Mouse (Mus musculus) regulatory T cell (primary cell): ENCODE data around the gene Gm20388.

Experiments
- in situ Hi-C: fragments of 300-600 bp; cut with MboI, MseI; formaldehyde crosslinking; loops from one replicate; pipeline ENCODE4 v1.15.1; 2025; ENCODE audit warnings: high pct_unique_total_duplicates

Gm20388 gene

DNA sequence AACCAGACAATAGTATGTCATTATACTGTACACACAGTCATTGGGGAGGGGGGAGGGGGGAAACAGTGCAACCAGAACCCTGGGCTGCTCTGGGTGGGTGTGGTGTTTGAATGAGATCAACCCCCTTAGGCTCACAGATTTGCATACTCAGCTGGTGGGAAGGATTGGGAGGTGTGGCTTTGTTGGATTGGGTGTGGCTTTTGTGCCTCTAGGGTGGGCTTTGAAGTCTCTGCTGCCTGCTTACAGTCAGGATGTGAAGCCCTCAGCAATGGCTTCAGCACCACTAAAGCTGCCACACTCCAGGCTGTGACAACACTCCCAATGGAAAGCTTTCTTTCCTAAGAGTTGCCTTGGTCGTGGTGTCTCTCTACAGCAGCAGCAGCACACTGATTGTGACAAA lies 1976.9 kb downstream of the Gm20388 start:
- in situ Hi-C loops, result no loop called here

DNA sequence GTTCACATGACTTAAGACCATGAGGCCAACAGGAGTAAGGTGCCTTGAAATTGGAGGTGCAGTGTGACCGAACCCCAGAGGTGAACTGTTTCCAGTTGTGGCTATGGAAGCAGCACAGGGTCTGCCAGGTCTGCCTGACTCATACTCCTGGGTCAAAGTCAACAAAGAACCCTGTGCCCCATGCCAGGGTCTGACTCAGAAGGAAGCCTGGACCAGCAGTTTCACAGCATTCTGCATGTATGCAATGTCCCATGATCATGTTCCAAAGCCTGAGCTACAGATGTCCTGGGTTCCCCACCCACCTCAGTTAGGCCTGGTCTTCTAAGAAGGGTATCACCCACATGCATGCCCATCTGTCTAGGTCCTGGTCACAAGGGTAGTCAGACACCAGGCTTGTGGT lies 1978.7 kb downstream of the Gm20388 start:
- in situ Hi-C loops, result no loop called here

DNA sequence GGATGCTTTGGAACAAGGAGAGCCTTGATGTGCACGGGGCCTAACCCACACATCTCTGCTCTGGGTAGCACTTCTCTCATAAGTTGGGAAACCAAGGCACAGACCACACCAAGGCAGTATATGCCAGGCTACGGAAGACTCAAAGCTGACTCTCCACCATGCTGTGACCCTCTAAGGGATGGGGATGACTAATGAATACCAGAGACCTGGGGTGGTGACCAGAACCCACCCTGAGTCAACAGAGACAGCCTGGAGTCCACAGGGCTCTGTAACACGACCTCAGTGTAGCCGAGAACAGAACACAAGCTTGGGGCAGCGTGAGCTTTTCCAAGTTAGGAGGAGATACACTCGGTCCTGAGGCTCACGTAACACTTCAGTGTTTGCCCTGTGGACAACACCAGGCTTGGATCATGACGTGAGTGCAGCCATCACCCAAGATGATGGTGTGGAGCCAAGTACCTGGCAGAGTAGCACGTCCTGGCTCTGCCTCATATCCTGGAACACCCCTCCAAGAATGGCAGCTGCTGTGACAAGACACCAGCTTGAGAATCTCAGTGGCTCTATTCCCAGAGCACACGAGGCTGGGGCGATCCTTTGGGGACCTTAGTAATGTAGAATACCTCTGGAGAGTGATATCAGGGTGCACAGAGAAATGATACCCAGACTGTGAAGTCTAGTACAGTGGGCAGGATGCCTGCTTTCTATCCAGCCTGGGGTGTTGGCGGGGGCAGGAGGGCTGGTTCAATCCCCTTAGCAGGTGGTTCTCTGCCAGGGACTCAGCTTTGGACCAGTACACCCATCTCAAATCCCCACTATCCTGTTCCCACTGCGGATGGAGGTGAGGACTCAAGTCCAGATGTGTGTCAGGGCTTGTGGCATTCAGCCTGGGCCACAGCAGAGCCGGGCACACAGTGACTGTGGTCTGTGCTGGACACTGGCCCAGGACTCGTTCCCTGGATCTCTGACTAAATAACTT lies 1979.5 kb downstream of the Gm20388 start:
- in situ Hi-C loops, result no loop called here

DNA sequence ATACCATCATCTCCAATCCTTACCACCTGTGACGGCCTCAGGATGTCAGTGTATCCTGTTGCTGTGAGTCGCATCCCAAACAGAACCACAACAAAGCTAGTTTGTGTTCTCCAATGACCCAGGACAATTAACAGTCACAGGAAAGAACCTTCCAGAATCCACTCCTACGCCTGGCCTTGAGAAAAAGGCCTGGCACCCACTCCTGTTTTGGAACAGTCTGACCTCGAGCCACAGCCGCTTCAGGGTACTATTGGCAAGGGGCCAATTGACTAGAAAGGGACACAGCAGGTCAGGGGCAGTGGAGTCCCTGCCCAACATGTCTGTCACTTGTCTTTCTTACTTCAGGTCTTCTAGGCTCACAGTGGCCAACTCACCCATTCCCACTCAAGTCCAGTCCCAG lies 1982.2 kb downstream of the Gm20388 start:
- in situ Hi-C loops, result no loop called here

DNA sequence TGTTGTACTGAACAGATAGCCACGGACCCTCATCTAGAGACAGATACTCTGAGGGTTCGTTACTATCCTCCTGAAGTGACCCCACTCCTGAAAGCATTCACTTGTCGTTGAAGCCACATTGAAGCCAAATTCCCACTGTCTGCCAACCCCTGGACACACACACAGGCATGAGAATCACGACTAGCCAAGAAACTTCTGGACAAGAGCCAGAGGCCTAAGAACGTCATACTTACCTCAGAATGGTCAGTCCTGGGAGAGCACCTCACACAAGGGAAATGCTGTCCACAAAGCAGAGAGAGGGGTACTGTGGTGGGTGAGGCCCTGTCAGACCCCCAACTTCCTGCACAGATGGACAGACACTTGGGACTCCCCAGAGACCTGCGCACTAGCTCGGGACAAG lies 1985.3 kb downstream of the Gm20388 start:
- in situ Hi-C loops, result no loop called here

DNA sequence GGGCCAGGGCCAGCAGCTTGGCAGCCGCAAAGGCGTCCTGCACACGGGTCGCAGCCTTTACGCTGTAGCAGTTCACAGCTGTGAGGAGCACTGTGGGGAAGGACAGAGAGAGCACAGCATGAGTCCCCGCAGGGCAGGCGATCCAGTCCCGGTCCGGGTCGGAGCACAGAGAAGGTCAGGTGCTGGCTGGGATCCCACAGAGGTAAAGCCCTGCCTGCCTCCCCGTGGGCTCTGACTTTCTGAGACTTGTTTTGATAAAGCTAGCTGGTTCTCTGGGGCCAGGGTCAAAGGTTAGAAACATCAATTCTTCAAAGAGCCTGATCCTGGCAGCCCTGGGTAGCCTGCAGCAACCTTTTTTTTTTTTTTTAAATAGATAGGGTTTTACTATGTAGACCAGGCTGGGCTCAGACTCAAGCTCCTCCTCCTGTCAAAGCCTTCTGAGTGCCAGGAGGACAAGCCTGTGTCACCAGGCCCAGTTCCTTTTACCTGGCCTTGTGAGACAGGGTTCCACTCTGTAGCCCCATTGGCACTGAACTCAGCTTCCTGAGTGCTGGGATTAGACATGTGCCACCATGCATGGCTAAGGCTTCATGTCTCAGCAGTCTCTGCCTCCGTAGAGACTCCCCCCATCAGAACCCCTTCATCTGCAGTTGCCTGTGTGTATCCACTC lies 1986.0 kb downstream of the Gm20388 start:
- in situ Hi-C loops, result no loop called here

DNA sequence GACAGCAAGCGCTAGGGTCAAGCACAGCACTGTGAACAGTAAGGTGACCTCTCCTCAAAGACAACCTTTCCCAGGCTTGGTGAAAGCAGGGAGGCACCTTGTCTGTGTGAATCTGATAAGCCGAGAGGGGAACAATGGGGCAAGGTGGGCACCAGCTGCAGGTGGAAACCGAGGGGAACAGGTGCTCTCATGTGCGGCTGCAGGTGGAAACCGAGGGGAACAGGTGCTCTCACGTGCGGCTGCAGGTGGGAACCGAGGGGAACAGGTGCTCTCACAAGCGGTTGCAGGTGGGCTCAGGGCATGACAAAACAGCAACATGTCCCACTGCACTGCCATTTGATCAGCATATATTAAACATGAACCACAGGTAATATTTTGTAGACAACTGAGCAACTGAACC lies 1986.6 kb downstream of the Gm20388 start:
- in situ Hi-C loops, result no loop called here

DNA sequence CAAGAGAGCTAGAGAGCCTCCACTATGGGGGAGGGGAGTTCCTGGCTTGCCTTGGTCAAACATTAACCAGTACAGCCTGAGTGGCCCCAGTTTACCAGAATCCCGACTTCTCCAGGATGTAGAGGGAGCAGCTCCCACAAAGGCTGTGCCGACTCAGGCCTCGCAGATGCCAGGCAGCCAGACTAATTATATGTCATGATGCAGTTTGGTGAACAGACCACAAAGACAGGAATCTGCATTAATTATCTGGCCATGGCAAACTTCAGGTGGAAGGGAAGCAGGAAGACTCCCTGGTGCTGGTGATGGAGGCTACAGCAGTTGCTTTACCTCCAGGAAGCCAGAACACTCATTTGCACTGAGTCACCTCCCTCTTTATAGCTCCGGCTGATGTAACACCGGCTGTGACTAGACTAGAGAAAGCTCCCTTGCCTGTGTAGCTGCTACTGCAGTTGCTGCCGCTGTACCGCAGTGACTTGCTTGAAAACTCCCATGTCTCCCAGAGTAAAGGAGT lies 1987.3 kb downstream of the Gm20388 start:
- in situ Hi-C loops, result no loop called here

DNA sequence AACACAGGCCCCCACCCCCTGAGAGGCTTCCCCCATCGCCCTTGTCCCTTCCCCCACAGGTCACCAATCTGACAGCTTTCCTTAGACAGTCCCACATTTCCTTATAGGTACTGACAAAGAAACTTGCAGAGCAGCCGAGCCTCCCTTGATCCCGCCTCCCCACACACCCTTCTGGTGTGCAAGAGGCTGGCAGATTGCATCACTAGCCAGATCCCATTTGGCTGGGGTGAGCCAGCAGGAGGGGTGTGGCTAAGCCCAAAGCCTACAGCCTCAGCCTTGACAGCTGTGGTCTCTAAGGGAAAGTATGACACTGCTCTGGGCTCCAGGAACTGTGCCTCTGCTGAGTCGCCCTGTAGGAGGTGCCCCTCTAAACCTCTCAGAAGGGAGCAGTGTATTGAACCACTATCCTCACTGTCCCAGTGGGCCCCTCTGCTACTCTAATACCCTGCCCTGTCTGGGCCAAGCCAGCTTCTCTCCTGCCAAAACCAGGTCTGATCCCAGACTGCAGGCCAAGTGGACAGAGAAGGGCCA lies 1987.8 kb downstream of the Gm20388 start:
- in situ Hi-C loops, result no loop called here

DNA sequence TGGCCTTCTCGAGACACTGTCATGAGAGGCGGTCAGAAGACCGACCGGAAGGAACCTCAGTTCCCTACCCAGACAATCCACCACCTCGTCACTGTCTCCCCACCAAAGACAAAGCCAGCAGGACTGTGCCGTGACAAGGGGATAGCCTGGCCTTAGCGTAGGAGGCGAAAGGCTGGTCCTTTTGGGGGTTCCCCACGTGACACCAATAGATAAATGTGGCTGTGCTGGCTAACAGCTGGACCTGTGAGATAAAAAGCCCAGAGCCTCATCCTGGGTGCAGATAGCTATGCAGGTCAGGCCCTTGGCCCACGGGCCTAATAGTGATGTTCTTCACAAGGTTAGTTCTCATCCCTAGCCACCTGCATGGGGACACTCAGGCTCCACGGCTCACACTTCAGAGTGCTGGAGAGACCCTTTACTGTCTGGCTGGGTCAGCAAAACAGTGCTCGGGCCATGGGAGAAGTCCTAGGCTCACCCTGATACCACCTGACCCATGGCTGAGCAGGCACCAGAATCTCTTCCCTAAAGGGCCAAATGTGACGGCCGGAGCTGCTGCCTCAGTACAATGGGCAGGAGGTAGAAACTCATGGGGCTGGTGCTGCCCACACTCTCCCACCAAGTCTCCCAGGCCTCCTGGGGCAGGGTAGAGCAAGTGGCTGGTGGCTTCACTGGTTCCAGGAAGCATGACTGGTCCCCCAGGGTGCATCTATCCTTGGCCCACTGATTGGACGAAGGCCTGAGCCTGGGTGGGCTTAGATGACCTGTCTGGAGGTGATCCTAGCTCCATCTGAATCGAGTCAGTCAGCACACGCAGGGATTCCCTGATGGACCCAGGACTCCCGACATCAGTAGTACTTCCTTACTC lies 1988.8 kb downstream of the Gm20388 start:
- in situ Hi-C loops, result loop anchor here (5.0 to 25.0 kb wide), 2 partner anchors 47 to 787 kb away; partner anchors contain the start of genes Foxc2 and Mthfsd

DNA sequence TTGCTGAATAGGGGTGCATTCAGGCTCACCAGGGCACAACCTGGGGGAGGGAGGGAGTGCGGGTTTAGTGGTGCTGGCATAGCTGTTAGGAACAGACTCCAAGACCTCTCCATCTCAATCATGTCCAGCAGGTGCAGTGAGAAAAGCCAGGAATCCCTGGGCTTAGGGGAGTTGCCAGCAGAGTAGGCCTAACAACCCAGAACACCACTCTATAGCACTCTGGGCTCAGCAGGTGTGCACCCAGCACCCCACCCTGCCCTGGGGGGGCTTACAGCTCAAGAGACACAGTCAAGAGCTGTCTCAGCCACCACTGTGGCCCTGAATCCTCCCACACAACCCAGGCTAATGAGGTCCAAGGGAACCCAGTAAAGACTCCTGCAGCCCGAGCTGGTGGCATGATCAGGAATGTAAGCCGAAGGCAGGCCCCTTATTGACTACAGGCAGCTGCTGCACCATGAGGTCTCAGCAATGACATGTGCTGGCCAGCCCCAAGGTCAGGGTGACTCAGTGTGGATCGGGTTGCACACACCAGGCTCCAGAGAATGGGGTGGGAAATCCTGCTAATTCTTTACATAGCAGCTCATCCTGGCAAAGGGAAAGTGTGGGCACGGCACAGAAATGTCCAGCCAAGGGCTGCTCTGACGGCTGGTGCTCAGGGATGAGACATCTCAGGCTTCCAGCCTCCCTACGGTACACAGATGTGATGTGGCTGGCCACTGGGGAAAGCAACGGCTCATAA lies 1991.0 kb downstream of the Gm20388 start:
- in situ Hi-C loops, result loop anchor here (5.0 to 25.0 kb wide), 2 partner anchors 49 to 789 kb away; partner anchors contain the start of genes Foxc2 and Mthfsd

DNA sequence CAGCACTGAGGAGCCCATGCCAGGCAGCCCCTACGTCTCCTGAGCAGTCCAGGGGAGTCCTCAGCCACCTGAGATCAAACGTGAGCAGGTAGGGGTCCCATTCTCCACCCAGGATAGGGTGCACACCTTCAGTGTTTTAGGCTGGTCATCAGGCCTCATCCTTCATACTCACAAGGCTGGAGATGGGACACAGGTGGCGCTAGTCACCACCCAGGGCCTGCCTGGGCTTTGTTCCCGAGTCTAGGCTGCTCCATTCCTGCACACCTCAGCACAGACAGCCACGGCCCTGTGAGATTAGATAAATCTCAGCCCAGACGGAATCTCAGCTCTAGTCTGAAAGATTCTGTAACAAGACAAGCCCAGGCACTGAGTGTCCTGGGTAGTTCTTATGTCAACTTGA lies 1993.3 kb downstream of the Gm20388 start:
- in situ Hi-C loops, result loop anchor here (5.0 to 25.0 kb wide), 2 partner anchors 52 to 792 kb away; partner anchors contain the start of genes Foxc2 and Mthfsd

DNA sequence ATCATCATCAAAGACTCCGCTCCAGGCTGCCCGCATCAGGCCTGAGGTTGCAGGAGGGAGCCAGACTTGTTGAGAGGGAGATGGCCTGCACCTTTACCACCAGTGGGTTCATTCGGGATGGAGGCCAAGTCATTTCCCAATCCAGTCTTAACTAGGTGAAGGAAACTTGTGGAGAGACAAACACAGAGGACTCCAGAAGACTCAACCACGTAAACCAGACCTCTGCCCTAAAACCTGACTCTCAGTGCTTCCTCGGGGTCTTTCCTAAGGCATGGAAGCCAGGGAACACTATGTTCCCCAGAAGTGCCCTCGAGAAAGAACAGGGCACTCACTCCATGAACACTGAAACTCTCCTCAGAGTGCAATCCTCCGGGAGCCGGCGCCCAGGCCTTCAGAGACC lies 1994.4 kb downstream of the Gm20388 start:
- in situ Hi-C loops, result loop anchor here (5.0 to 25.0 kb wide), 2 partner anchors 53 to 793 kb away; partner anchors contain the start of genes Foxc2 and Mthfsd

DNA sequence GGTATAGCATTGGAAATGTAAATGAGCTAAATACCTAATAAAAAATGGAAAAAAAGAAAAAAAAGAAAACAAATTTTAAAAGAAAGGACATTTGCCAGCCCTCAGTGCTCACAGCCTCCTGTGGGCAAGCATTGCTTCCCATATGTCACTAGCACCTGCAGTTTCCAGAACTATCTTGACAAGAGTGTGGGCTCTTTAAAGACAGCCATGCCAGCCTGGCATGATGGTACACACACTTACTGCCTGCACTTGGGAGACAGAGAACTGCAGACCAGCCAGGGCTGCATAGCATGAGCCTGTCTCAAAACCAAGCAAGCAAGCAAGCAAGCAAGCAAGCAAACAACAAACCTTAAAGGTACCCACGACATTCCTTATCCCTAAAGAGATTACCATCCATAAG lies 1994.8 kb downstream of the Gm20388 start:
- in situ Hi-C loops, result loop anchor here (25.0 kb wide), 1 partner anchor 793 kb away; the partner anchor contains the start of genes Foxc2 and Mthfsd

DNA sequence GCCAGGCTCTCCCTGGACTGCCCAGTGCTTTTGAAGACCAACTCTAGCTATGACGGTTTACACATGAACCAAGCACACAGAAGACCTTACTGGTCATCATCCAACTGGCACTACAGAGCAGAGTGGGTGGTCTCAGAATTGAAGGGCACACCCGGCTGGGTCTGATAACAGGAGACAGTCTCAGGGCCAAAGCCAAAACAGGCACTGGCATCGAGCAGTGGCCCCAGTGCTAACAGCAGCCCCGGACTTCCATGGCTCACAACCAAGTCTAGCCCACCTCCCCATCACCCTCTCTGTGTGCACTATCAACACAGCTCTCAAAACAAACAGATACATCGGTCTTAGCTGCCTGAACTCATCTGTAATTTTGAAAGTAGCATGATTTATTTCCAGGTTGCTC lies 1995.2 kb downstream of the Gm20388 start:
- in situ Hi-C loops, result loop anchor here (25.0 kb wide), 1 partner anchor 794 kb away; the partner anchor contains the start of genes Foxc2 and Mthfsd

DNA sequence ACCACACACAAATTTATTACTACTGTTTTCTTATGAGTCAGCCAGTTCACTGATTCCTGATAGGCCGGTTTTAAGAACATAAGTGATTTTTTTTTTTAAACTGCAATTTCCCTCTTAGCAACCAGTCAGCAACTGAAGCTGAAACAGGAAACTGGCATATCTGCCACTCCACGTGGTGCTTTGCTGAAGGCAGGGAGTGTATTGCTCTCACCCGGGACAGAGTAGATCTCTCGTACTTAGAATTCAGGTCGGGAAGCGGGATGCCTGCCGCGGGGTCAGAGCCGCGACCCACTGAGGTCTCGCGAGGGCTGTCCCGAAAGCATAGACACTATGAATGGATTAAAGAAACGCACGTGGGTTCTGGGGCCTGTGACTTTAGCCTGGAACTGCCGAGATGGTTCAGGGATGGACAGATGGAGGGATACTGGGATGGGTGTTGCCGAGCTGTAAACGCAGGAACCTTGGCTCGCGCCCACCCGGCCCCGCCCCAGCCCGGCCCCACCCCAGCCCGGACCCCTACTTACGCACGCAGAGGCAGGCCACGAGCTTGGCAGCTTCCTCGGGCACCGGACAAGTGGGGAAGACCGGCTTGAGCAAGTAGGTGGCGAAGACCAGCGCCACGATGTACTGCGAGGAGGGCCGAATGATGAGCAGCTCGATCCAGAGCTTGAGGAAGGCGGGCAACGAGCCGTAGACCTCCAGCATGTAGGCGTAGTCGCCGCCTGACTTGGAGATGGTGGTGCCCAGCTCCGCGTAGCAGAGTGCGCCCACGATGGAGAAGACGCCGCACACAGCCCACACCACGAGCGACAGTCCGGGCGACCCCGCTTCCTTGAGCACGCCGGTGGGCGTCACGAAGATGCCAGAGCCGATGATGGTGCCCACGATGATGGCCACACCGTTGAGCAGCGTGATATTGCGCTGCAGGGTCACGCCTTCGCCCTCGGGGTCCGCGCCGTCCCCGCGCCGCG lies 1996.2 kb downstream of the Gm20388 start:
- in situ Hi-C loops, result loop anchor here (25.0 kb wide), 1 partner anchor 795 kb away; the partner anchor contains the start of genes Foxc2 and Mthfsd

DNA sequence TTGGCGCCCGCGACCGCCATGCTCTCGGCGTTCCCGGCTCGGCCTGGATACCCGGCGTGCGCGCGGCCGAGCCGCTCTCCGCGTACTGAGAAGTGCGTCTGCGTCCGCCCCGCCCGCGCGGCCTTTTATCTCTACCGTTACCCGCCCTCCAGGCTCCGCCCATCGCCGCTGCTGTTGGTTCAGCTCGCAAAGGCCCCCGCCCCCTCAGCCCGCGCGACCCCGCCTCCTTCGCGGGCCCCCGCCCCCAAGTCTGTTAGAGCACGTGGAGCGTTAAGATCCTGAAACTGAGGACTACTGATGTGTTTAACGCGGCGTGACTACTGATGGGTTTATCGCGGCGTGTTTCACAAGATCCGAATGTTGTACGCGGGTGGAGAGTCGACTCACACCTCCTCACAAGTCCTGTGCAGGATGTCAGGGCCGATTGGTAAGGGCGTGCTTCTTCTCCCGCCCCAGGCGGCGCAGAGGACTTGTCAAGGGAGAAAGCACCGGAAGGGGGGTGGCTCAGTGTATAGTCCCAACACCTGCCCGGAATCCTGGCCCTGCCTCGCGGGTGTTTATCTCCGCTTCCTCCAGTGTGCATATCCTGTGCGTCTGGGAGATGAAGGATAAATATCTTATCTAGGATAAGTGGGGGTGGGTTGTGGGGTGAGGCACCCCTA lies 1997.1 kb downstream of the Gm20388 start, which contains the start of gene Slc7a5:
Gene Slc7a5, minus strand, starts transcription at position 108 of the 662 bp plus-strand sequence.
- in situ Hi-C loops, result loop anchor here (25.0 kb wide), 1 partner anchor 795 kb away; the partner anchor contains the start of genes Foxc2 and Mthfsd
